Mouse (Mus musculus) c-Kit-negative CD71-positive TER-119-positive erythroid progenitor cells, embryonic 14.5 days (primary cell): ENCODE data around the gene Il17rc.

Experiments
- DNase-seq: peaks from one replicate; pipeline ENCODE4 v3.0.0-alpha.2; 2013; ENCODE audit warnings: low read depth, low spot score

The Il17rc gene

GRCm38 (mm10) chr6:113495071-113495675 is 23.9 kb downstream of the Il17rc start:
- DNase-seq, result no peak

GRCm38 (mm10) chr6:113499346-113499745 is 28.1 kb downstream of the Il17rc start:
- DNase-seq, result no peak

DNA sequence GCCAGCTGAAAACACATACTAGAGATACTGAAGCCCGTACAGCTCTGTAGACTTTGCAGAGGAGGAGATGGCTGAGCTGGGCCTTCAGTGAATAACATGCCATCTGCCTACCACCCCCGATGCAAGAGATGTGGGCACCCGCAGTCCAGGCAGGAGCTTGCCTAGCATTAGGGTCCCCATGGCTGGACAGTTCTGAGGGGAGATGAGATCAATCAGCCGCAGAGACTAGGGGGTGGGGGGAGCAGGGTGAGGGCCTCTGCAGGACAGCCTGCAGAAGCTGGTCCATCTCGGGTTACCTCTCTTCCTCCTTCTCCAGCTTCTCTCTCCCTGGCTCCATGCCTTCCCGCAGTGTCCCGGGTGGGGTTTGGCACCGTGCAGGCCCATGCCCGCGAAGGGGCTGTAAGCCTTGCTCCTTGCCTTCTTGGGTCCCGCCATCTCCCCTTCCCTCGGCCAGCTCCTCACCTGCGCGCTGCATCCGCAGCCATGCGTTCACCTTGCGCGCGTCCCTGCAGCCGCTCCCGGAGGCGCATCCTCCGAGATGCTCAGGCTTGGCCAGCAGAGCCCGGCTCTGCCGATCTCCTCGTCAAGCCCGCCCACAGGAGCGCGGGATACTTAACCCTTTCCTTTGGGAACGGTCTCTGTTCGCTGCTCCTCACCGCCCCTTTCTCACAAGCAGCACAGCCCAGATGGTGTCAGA is 30.3 kb downstream of the Il17rc start, which contains the start of gene Prrt3:
Prrt3 (minus strand) TSS at position 544 of the 697 bp plus-strand sequence.
- DNase-seq, result no peak

- no peak for DNase-seq
Observed at GRCm38 (mm10) chr6:113502801-113503200, 31.6 kb downstream of the Il17rc start.

- DNase-seq, result no peak
Observed at GRCm38 (mm10) chr6:113505689-113506088, 34.5 kb downstream of the Il17rc start.

DNA sequence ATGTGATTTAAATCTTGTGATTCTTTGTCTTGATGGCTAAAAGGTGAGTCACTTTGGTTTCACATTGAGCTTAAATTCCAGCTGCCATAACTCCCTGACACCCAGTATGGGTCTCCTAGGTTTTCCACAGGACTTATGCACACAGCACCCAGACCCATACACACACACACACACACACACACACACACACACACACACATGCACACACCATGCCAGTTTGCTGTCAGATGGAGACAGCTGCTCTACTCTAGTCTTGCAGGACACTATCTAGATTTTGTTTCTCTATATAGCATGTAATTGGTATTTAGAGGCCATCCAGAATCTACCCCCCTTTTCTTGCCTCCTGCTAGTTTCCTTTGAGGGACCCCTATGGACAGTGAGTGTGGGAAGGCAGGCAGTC is 35.9 kb downstream of the Il17rc start:
- DNase-seq, result no peak

DNA sequence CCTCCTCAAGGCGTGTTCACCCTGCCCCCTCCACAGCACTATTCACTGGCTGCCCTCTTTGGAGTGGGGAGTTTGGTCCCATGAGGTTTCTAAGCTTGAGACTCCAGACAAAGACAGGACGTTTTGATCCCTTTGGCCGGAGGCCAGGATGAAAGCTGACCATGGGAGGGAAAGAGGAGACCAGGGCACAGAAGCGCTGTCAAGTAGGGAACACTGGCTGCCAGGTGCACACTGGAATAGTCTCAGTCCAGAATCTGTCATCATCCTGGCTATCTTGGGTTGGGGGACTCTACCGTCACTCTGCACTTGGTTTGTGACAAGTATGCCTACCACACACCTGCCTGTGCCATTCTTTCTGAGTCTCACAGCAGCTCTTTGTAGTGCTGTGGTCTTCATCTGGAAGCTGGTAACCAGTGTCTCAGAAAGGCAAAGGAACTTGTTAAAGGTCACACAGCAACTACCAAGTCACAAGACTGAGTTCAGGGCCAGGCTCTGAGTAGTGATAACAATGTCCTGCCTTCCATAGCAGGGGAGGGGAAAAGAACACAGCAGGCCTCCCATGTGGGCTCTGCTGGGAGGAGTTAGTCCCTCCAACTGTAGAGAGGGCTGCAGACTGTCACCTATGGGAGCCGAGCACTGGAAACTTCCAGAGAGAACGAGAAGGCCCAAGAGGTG is 37.2 kb downstream of the Il17rc start:
- DNase-seq, result no peak

DNA sequence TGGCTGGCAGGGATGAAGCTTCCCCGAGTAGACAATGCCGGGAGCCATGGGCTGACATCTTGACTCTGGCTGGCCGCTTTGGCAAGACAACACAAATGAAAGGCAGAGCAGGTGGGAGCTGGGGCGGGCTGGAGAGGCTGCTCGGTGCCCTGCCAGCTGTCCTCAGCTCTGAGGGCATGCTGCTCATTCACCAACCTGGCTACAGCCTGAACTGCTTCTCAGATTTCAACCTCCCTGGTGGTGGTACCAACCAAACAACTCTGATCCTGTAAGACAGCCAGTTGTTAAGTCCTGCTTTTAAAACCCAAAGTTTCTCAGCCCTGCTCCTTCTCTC is 37.7 kb downstream of the Il17rc start:
- no peak for DNase-seq

DNA sequence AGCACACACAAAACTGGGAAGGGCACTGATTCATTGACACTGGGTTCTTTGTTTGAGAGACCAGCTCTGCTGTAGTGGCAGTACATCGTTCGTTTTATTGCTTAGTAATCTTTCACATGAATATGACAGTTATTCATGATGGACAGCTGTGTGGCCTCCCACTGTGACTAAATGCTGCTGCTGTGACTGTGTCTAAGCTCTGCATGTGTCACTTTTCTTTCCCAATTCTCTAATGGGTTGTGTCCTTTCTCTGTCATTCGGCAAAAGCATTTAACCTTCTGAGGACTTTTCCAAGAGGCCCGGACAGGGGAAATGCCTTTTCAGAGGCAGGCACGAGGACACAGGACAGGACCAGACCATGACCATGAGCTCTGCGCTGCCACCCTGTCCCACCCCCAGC is 42.7 kb downstream of the Il17rc start:
- DNase-seq, result no peak

- no peak for DNase-seq
Observed at GRCm38 (mm10) chr6:113514600-113514999, 43.4 kb downstream of the Il17rc start.

DNA sequence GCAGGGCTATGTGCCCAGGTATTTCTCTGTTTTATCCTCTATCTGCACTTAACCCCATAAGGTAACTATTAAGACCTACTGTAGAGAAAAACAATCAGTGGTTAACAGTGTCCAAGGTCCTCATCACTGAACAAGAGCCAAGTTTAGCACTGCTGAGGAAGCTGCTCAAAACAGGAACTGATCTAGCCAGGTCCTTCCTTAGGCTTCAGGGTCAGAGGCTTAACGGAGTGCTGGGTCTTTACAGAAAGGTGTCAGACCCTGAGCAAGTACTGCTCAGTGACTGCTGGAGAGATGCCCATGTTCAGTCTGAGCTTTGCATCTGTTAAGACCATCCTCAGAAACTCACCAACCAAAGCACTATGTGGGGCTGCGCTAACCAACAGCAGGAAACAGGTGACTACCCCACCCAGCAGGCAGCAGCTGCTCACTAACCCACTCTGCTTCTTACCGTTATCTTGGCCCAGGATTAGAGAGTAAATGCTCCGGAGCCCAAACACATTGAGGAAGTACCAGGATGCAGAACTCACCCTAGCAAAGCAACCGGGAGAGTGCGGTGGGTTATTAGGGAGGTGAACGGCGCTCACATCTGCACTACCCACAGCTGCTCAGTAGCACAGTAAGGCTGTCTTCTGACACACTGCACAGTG is 46.3 kb downstream of the Il17rc start:
- no peak for DNase-seq

DNA sequence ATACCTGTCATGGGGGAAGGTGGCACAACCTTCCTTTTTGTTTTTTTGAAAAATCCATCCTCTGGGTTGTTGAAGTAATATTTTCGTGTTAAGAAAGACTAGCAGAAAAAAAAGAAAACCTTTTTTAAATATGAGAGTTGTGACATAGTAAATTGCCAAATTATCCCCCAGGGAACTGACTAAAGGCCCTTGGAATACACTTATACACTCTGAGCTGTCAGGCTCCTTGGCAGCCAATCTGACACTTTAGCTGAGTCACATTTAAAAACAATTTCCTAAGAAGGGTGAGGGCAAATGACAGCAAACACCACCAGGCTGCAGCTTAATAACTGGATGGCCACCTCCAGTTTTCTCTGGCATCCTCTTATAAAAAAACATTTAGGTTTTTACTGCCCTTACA is 51.1 kb downstream of the Il17rc start:
- DNase-seq, result no peak

- no peak for DNase-seq
Observed at GRCm38 (mm10) chr6:113523420-113523819, 52.2 kb downstream of the Il17rc start.

- DNase-seq, result peak; percentile 84
Observed at GRCm38 (mm10) chr6:113530932-113531839, 60.0 kb downstream of the Il17rc start, which contains the start of the genes Emc3 and Fancd2. Emc3 (minus strand) TSS chr6:113531652. Fancd2 (plus strand) TSS chr6:113531682.

GRCm38 (mm10) chr6:113531840-113532404 is 60.7 kb downstream of the Il17rc start:
- DNase-seq, result peak; percentile 8
